15 mouse cellular contexts compared by ENCODE assay signal in genomic region chr1:56975546-56975945, GRCm38 (mm10). TPM values are rescaled to one million over a fixed set of nuclear protein-coding genes. Genes with fewer than 3 reads are reported as not detected.
A peak's percentile ranks its signal among the peaks of the same experiment; 100 is the strongest.
DNase-seq lines count a peak whose midpoint lies in the region; ATAC-seq and TF ChIP-seq lines count a peak whose summit lies in the region.
"Had no signal": no experiment of that assay in that cellular context is flagged by ENCODE, and none has a peak within 500 bp of the region (broad histone marks: within the 10 kb centered on the region; RNA-seq: fewer than 3 reads in every experiment).

No protein-coding gene starts in this region.

- 2% methylated on average over 12 of the region's 12 CpGs for WGBS in hindbrain, embryonic 10.5 days
- under 1% methylated on average over 12 of the region's 12 CpGs for WGBS in hindbrain, embryonic 13.5 days
- WGBS in forebrain, embryonic 14.5 days, result 2% methylated on average over 12 of the region's 12 CpGs
- 3% methylated on average over 12 of the region's 12 CpGs for WGBS in liver, postnatal 0 days (ENCODE audit: insufficient replicate concordance)

- H3K4me2 ChIP-seq in hindbrain, embryonic 13.5 days, result no peak overlapping the region
- H3K4me2 ChIP-seq in forebrain, embryonic 14.5 days (ENCODE audit: low read length), result peak overlapping the region; percentile 28; the same call in 1 of the 2 replicates
- no peak overlapping the region for H3K4me2 ChIP-seq in liver, postnatal 0 days (ENCODE audit: low read depth, low read length)
- H3K4me2 ChIP-seq: hindbrain, embryonic 12.5 days; lung, embryonic 15.5 days; midbrain, embryonic 12.5 days had no signal

- no peaks in the 10 kb centered on the region for H3K36me3 ChIP-seq in hindbrain, embryonic 10.5 days
- H3K36me3 ChIP-seq in hindbrain, embryonic 13.5 days, result no peaks in the 10 kb centered on the region
- no peaks in the 10 kb centered on the region for H3K36me3 ChIP-seq in forebrain, embryonic 14.5 days (ENCODE audit: control insufficient read depth, insufficient read depth, low read length)
- H3K36me3 ChIP-seq in liver, postnatal 0 days (replicated peaks; ENCODE audit: insufficient read depth, low read length), result no peaks in the 10 kb centered on the region
- H3K36me3 ChIP-seq: hindbrain, embryonic 12.5 days; lung, embryonic 15.5 days; midbrain, embryonic 12.5 days had no signal

- TF ChIP-seq EP300 in liver, postnatal 0 days (IDR thresholded peaks at IDR 0.05; ENCODE audit: low read depth), result no peak

- no peak for ATAC-seq in hindbrain, embryonic 13.5 days (ENCODE audit: low FRiP score)
- no peak for ATAC-seq in forebrain, embryonic 14.5 days
- ATAC-seq in liver, postnatal 0 days, result no peak

- no peaks in the 10 kb centered on the region for H3K9me3 ChIP-seq in hindbrain, embryonic 10.5 days
- no peaks in the 10 kb centered on the region for H3K9me3 ChIP-seq in hindbrain, embryonic 13.5 days
- H3K9me3 ChIP-seq in forebrain, embryonic 14.5 days (replicated peaks; ENCODE audit: control insufficient read depth, low read length), result no peaks in the 10 kb centered on the region
- no peaks in the 10 kb centered on the region for H3K9me3 ChIP-seq in liver, postnatal 0 days (ENCODE audit: low read length)
- H3K9me3 ChIP-seq: hindbrain, embryonic 12.5 days; lung, embryonic 15.5 days; midbrain, embryonic 12.5 days had no signal

- peaks cover 69% of the 10 kb centered on the region for H3K27me3 ChIP-seq in hindbrain, embryonic 10.5 days (ENCODE audit: insufficient read depth, poor library complexity, severe bottlenecking)
- H3K27me3 ChIP-seq in hindbrain, embryonic 13.5 days, result peaks cover 63% of the 10 kb centered on the region
- peaks cover 45% of the 10 kb centered on the region for H3K27me3 ChIP-seq in forebrain, embryonic 14.5 days (replicated peaks; ENCODE audit: control insufficient read depth, insufficient read depth, low read length)
- H3K27me3 ChIP-seq in liver, postnatal 0 days (ENCODE audit: insufficient read depth, low read length), result peaks cover 84% of the 10 kb centered on the region

- peak overlapping the region; percentile 20; the same call in 1 of the 2 replicates for H3K4me3 ChIP-seq in hindbrain, embryonic 10.5 days
- no peak overlapping the region for H3K4me3 ChIP-seq in hindbrain, embryonic 13.5 days
- peak overlapping the region; percentile 14; the same call in 1 of the 2 replicates for H3K4me3 ChIP-seq in forebrain, embryonic 14.5 days (ENCODE audit: low read depth, low read length)
- no peak overlapping the region for H3K4me3 ChIP-seq in liver, postnatal 0 days (ENCODE audit: low read depth, low read length)
- H3K4me3 ChIP-seq: hindbrain, embryonic 12.5 days; layer of hippocampus, adult 2 months; lung, embryonic 15.5 days; midbrain, embryonic 12.5 days had no signal

- peaks cover 44% of the 10 kb centered on the region for H3K4me1 ChIP-seq in hindbrain, embryonic 10.5 days (replicated peaks)
- H3K4me1 ChIP-seq in hindbrain, embryonic 13.5 days (replicated peaks), result peaks cover 41% of the 10 kb centered on the region
- H3K4me1 ChIP-seq in forebrain, embryonic 14.5 days (ENCODE audit: control insufficient read depth, insufficient read depth, low read length), result peaks cover 16% of the 10 kb centered on the region; the same call in 1 of the 2 replicates
- peaks cover 11% of the 10 kb centered on the region for H3K4me1 ChIP-seq in liver, postnatal 0 days (ENCODE audit: insufficient read depth)

- peak; percentile 48 for DNase-seq in hindbrain, embryonic 10.5 days (ENCODE audit: low spot score)
- peak; percentile 12 for DNase-seq in thymus, postnatal 4 days
- no peak for DNase-seq in thymus, postnatal 10 days (ENCODE audit: low spot score in 2 of 2)
- DNase-seq in forebrain, embryonic 14.5 days (ENCODE audit: low spot score), result no peak
- no peak for DNase-seq in cerebellum, adult 11 months
- DNase-seq in right cerebral cortex, adult 2 months (ENCODE audit: low spot score in 2 of 2), result no peak
- no peak for DNase-seq in liver, postnatal 0 days
- DNase-seq: adrenal gland, postnatal 14 days; cerebellum, adult 8-10 months; thymus, adult 2 months had no signal

- TF ChIP-seq CTCF in liver, postnatal 0 days (IDR thresholded peaks at IDR 0.05; ENCODE audit: low read depth), result no peak

- H3K9ac ChIP-seq in hindbrain, embryonic 13.5 days, result no peak overlapping the region
- peak overlapping the region; percentile 25; the same call in 1 of the 2 replicates for H3K9ac ChIP-seq in forebrain, embryonic 14.5 days (ENCODE audit: low read length)
- no peak overlapping the region for H3K9ac ChIP-seq in liver, postnatal 0 days (replicated peaks)
- H3K9ac ChIP-seq: hindbrain, embryonic 12.5 days; lung, embryonic 15.5 days; midbrain, embryonic 12.5 days had no signal

- H3K27ac ChIP-seq in hindbrain, embryonic 10.5 days, result no peak overlapping the region
- no peak overlapping the region for H3K27ac ChIP-seq in hindbrain, embryonic 13.5 days
- no peak overlapping the region for H3K27ac ChIP-seq in forebrain, embryonic 14.5 days (ENCODE audit: low read depth, low read length)
- no peak overlapping the region for H3K27ac ChIP-seq in liver, postnatal 0 days (ENCODE audit: low read depth)
- H3K27ac ChIP-seq: hindbrain, embryonic 12.5 days; layer of hippocampus, adult 2 months; lung, embryonic 15.5 days; midbrain, embryonic 12.5 days had no signal

RNA-seq across cellular contexts. Expression of gene Satb2, which starts 2.9 kb away (rescaled TPM):
- polyA plus RNA-seq in hindbrain, embryonic 10.5 days (2016; fragmentation: Nextera tagmentation; extraction: Ambion mirVana), result 0.98 and 1.3 TPM in 2 replicates
- 0.87 and 1.1 TPM in 2 replicates for polyA plus RNA-seq in hindbrain, embryonic 13.5 days (2015; fragmentation: Nextera tagmentation; extraction: Ambion mirVana)
- 20.1 and 40.6 TPM in 2 replicates for polyA plus RNA-seq in forebrain, embryonic 14.5 days (2014; fragmentation: Nextera tagmentation; extraction: Ambion mirVana)
- 0.05 and 0.11 TPM in 2 replicates for polyA plus RNA-seq in liver, postnatal 0 days (2015; fragmentation: Nextera tagmentation; extraction: Ambion mirVana)

Comparison
In these comparisons a context has a peak if more than half of its experiments do, and no peak if none do; other contexts are left out.
1. DNase-seq: peak in hindbrain, embryonic 10.5 days (single experiment) and thymus, postnatal 4 days (single experiment); none in thymus, postnatal 10 days (0 of 2), forebrain, embryonic 14.5 days (single experiment), cerebellum, adult 11 months (single experiment), right cerebral cortex, adult 2 months (0 of 2) and liver, postnatal 0 days (single experiment).
2. H3K4me3 ChIP-seq: peak in hindbrain, embryonic 10.5 days (single experiment) and forebrain, embryonic 14.5 days (single experiment); none in hindbrain, embryonic 13.5 days (single experiment) and liver, postnatal 0 days (single experiment).